Mouse (Mus musculus): ENCODE measurements around the gene Btbd9. TPM values are rescaled to one million over a fixed set of nuclear protein-coding genes. Genes with fewer than 3 reads are reported as not detected.

Gene Btbd9
- total and polyA plus RNA-seq, 2 experiments from 2014 or later: 30.3 to 31.0 TPM

DNA sequence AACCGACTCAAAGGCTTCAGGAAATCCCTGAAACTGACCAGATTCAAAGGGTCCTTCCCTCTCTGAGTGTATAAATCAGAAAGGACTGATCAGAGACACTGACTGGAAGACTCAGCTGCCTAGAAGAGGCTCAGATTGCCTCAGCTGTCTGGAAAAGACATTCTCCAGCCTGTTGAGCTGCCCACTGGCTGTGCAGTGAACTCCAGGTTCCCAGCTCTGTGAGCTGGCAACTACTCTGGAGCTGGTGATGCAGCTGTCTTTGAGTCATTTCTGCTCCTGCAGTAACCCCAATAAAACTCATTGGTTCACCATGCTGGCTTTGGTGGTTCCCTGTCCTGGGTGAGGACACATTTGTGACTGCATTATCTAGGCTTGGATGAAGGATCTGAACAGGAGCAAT lies 344.8 kb downstream of the Btbd9 start:
- no peak overlapping the region for H3K4me2 ChIP-seq (ENCODE audit: low read depth, low read length)
- ATAC-seq (ENCODE audit: insufficient read depth, low read depth) (no peak), DNase-seq (ENCODE audit: low spot score) (no peak)
- 86% methylated on average over 1 of the region's 1 CpGs for WGBS
- no peak for TF ChIP-seq CTCF (IDR thresholded peaks at IDR 0.05; ENCODE audit: low read depth)
- TF ChIP-seq EP300 (IDR thresholded peaks at IDR 0.05; ENCODE audit: low read depth): no peak
- H3K4me1 ChIP-seq (ENCODE audit: control insufficient read depth, insufficient read depth): 0 out of 2 replicates have a peak, but pooled peaks cover under 1% of the 10 kb centered on the region
- H3K9ac ChIP-seq (replicated peaks; ENCODE audit: low read depth, low read length): no peak overlapping the region
- no peaks in the 10 kb centered on the region for H3K9me3 ChIP-seq (replicated peaks; ENCODE audit: control insufficient read depth, low read length)
- no peaks in the 10 kb centered on the region for H3K27me3 ChIP-seq (ENCODE audit: control insufficient read depth, insufficient read depth, low read length)
- no peaks in the 10 kb centered on the region for H3K36me3 ChIP-seq (replicated peaks; ENCODE audit: control insufficient read depth, insufficient read depth, low read length)
- no peak overlapping the region for H3K4me3 ChIP-seq (ENCODE audit: low read depth, low read length)
- H3K27ac ChIP-seq (ENCODE audit: low read depth): no peak overlapping the region

DNA sequence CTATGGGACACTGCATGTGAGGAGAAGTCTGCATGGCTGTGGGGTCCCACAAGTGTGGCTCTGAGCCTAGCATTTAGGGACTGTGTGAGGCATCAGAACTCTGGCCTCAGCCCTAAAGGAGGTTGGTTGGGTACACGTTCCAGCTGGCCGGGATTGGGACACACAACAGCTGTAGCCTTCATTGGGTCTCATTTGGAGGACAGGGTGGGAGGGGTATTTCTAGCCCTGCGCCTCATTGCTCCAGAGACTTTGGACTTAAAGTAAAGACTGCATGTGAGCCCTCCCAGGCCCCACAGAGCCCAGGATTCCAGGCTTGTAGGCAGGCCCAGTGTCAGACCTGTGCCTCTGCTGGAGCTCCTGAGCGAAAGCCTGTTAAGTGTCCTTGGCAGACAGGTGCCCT lies 345.9 kb downstream of the Btbd9 start:
- DNase-seq (ENCODE audit: low spot score): no peak

DNA sequence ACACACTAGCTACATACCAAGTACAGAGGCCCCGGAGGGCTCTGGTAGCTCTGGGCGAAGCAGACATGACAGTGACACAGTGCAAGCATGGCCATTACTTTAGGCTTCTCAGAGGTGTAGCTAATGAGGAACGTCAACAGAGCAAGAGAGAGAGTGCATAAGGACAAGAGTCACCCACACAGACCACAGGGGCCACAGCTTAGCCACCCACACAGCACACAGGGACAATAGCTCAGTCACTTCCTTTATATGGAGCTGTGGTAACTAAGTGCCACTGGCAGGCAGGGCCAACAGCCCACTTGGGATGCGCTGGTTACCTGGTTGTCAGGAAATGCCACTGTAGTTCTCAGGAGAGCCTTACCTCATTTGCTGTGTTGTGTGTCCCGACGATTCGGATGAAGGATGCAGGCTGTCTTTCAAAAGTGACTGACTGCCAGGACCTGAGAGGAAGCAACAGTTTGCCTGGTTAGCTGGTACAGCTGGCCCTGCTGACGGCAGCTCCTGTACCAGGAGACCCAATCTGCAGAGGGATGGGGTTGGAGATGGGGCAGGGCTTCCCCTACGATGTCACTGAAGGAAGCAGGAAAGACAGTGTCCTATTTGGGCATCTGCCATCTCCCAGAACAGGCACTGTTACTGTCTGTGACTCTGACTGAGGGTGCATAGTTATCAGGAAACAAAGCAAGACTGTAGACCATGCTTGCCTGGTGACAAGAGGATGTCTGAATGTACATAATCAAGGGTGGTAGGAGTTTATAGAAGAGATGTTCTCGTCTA lies 347.7 kb downstream of the Btbd9 start:
- 78% methylated on average over 10 of the region's 10 CpGs for WGBS
- no peak for DNase-seq (ENCODE audit: low spot score)
- no peak for ATAC-seq (ENCODE audit: insufficient read depth, low read depth)
- H3K4me1 ChIP-seq (ENCODE audit: control insufficient read depth, insufficient read depth): 0 out of 2 replicates have a peak, but pooled peaks cover 4% of the 10 kb centered on the region
- no peaks in the 10 kb centered on the region for H3K9me3 ChIP-seq (replicated peaks; ENCODE audit: control insufficient read depth, low read length)
- no peak overlapping the region for H3K9ac ChIP-seq (replicated peaks; ENCODE audit: low read depth, low read length)
- TF ChIP-seq EP300 (IDR thresholded peaks at IDR 0.05; ENCODE audit: low read depth) (no peak), CTCF (IDR thresholded peaks at IDR 0.05; ENCODE audit: low read depth) (no peak)
- no peak overlapping the region for H3K27ac ChIP-seq (ENCODE audit: low read depth)
- H3K36me3 ChIP-seq (replicated peaks; ENCODE audit: control insufficient read depth, insufficient read depth, low read length): no peaks in the 10 kb centered on the region
- H3K4me3 ChIP-seq (ENCODE audit: low read depth, low read length): no peak overlapping the region
- H3K4me2 ChIP-seq (ENCODE audit: low read depth, low read length): no peak overlapping the region
- H3K27me3 ChIP-seq (ENCODE audit: control insufficient read depth, insufficient read depth, low read length): no peaks in the 10 kb centered on the region

More for the DNA sequence above, 345.9 kb downstream of the Btbd9 start:
- ATAC-seq (ENCODE audit: insufficient read depth, low read depth): no peak
- no peak for TF ChIP-seq CTCF (IDR thresholded peaks at IDR 0.05; ENCODE audit: low read depth)
- no peak for TF ChIP-seq EP300 (IDR thresholded peaks at IDR 0.05; ENCODE audit: low read depth)
- Histone ChIP-seq H3K4me3 (ENCODE audit: low read depth, low read length) (no peak overlapping the region), H3K27ac (ENCODE audit: low read depth) (no peak overlapping the region), H3K9me3 (replicated peaks; ENCODE audit: control insufficient read depth, low read length) (no peaks in the 10 kb centered on the region), H3K4me2 (ENCODE audit: low read depth, low read length) (no peak overlapping the region), H3K4me1 (ENCODE audit: control insufficient read depth, insufficient read depth) (0 out of 2 replicates have a peak, but pooled peaks cover 4% of the 10 kb centered on the region), H3K27me3 (ENCODE audit: control insufficient read depth, insufficient read depth, low read length) (no peaks in the 10 kb centered on the region), H3K9ac (replicated peaks; ENCODE audit: low read depth, low read length) (no peak overlapping the region), H3K36me3 (replicated peaks; ENCODE audit: control insufficient read depth, insufficient read depth, low read length) (no peaks in the 10 kb centered on the region)
- 94% methylated on average over 4 of the region's 4 CpGs for WGBS

DNA sequence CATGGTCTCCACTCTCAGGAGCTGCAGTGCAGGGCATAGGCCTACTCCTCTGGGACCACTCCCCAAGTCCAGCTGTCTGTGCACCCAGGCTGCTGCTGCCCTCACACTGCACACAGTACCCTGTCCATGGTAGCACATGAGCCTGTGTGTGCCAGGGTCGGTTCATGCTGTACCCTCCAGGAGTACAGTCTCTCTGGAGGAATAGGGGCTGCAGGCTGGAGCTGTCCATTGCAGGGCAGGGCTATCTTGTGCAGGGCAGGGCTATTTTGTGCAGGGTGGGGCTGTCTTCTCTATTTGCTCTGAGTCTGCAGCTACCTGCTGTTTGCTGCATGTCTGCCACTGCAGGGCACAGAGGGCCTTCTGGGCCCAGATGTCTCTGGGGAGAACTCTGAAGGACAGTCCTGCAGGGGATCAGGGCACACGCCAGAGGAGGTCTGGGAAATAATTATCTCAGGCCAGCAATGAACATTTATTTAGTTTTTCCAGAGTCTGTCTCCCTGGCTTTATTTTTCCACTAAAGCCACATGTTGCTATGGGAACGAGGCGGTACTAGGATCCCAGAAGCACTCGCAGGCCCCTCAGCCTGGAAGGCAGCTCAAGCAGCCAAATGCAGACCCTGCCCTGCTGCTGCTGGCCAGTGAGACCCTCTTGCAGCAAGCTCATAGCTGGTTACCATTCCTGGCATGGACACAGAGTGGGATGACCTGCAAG lies 351.1 kb downstream of the Btbd9 start:
- H3K27me3 ChIP-seq (ENCODE audit: control insufficient read depth, insufficient read depth, low read length): no peaks in the 10 kb centered on the region
- H3K4me1 ChIP-seq (ENCODE audit: control insufficient read depth, insufficient read depth): 0 out of 2 replicates have a peak, but pooled peaks cover 4% of the 10 kb centered on the region
- TF ChIP-seq EP300 (IDR thresholded peaks at IDR 0.05; ENCODE audit: low read depth) (no peak), CTCF (IDR thresholded peaks at IDR 0.05; ENCODE audit: low read depth) (no peak)
- 58% methylated on average over 5 of the region's 5 CpGs for WGBS
- 0 out of 2 replicates have a peak, but pooled peaks cover 6% of the 10 kb centered on the region for H3K36me3 ChIP-seq (replicated peaks; ENCODE audit: control insufficient read depth, insufficient read depth, low read length)
- DNase-seq (ENCODE audit: low spot score) (no peak), ATAC-seq (ENCODE audit: insufficient read depth, low read depth) (0 out of 2 replicates have a peak, but pooled peaks have one; percentile 17)
- no peak overlapping the region for H3K27ac ChIP-seq (ENCODE audit: low read depth)
- H3K4me3 ChIP-seq (ENCODE audit: low read depth, low read length): no peak overlapping the region
- H3K9ac ChIP-seq (replicated peaks; ENCODE audit: low read depth, low read length): no peak overlapping the region
- H3K9me3 ChIP-seq (replicated peaks; ENCODE audit: control insufficient read depth, low read length): no peaks in the 10 kb centered on the region
- H3K4me2 ChIP-seq (ENCODE audit: low read depth, low read length): no peak overlapping the region

DNA sequence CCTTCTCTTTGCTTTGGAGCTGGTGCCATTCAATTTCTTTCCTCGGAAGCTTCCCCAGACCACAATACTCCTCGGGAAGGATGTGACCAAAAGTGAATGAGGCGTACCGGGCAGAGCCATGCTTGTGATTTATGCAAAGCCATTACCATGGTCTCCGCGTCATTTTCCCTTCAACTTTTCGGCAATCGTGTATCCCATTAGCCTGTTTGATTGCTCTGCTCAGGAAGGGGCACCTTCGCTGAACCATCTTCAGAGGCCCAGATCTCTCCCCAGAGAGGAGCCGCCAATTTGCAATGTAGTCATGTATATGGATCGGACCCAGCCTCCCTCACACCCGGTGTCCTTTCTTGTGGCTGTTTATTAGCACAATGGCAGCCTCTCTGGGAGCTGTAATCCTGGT lies 353.5 kb downstream of the Btbd9 start:
- no peaks in the 10 kb centered on the region for H3K9me3 ChIP-seq (replicated peaks; ENCODE audit: control insufficient read depth, low read length)
- H3K9ac ChIP-seq (replicated peaks; ENCODE audit: low read depth, low read length): no peak overlapping the region
- WGBS: 89% methylated on average over 12 of the region's 12 CpGs
- no peak overlapping the region for H3K4me2 ChIP-seq (ENCODE audit: low read depth, low read length)
- H3K36me3 ChIP-seq (replicated peaks; ENCODE audit: control insufficient read depth, insufficient read depth, low read length): peaks cover 25% of the 10 kb centered on the region; the same call in 1 of the 2 replicates
- H3K4me1 ChIP-seq (ENCODE audit: control insufficient read depth, insufficient read depth): 0 out of 2 replicates have a peak, but pooled peaks cover 4% of the 10 kb centered on the region
- H3K4me3 ChIP-seq (ENCODE audit: low read depth, low read length): no peak overlapping the region
- no peak overlapping the region for H3K27ac ChIP-seq (ENCODE audit: low read depth)
- no peak for TF ChIP-seq CTCF (IDR thresholded peaks at IDR 0.05; ENCODE audit: low read depth)
- no peak for TF ChIP-seq EP300 (IDR thresholded peaks at IDR 0.05; ENCODE audit: low read depth)
- no peak for DNase-seq (ENCODE audit: low spot score)
- ATAC-seq (ENCODE audit: insufficient read depth, low read depth): no peak
- H3K27me3 ChIP-seq (ENCODE audit: control insufficient read depth, insufficient read depth, low read length): no peaks in the 10 kb centered on the region

All from heart, postnatal 0 days (tissue).